Mouse (Mus musculus): Measurements from ENCODE around the gene Mrtfa. TPM values are rescaled to one million over a fixed set of nuclear protein-coding genes. Genes with fewer than 3 reads are reported as not detected.

Gene Mrtfa
- polyA plus RNA-seq, 1 experiment, result 53.7 TPM

GRCm38 (mm10) chr15:81192316-81192715, 1.8 kb upstream of the Mrtfa start:
- Histone ChIP-seq H3K4me3 (replicated peaks; ENCODE audit: control insufficient read depth, low read depth, low read length) (no peak overlapping the region), H3K4me1 (ENCODE audit: control insufficient read depth, insufficient read depth, low read length) (no peaks in the 10 kb centered on the region; the same call in 1 of the 2 replicates), H3K27ac (ENCODE audit: control insufficient read depth, insufficient read depth, low read depth, low read length, poor library complexity) (no peak overlapping the region)
- 85% methylated on average over 5 of the region's 5 CpGs for WGBS
- TF ChIP-seq POLR2A (IDR thresholded peaks at IDR 0.05; ENCODE audit: borderline replicate concordance, control insufficient read depth, low read depth, low read length) (no peak), CTCF (IDR thresholded peaks at IDR 0.05; ENCODE audit: control insufficient read depth, insufficient read depth, low read length) (no peak)

GRCm38 (mm10) chr15:81191303-81191702, 746 bp upstream of the Mrtfa start:
- TF ChIP-seq CTCF (IDR thresholded peaks at IDR 0.05; ENCODE audit: control insufficient read depth, insufficient read depth, low read length) (no peak), POLR2A (IDR thresholded peaks at IDR 0.05; ENCODE audit: borderline replicate concordance, control insufficient read depth, low read depth, low read length) (no peak)
- WGBS, result 26% methylated on average over 9 of the region's 9 CpGs
- H3K27ac ChIP-seq (ENCODE audit: control insufficient read depth, insufficient read depth, low read depth, low read length, poor library complexity), result no peak overlapping the region
- H3K4me1 ChIP-seq (ENCODE audit: control insufficient read depth, insufficient read depth, low read length), result no peaks in the 10 kb centered on the region; the same call in 1 of the 2 replicates
- peak overlapping the region; percentile 88 for H3K4me3 ChIP-seq (replicated peaks; ENCODE audit: control insufficient read depth, low read depth, low read length)

- 1% methylated on average over 46 of the region's 46 CpGs for WGBS
- Histone ChIP-seq H3K4me1 (ENCODE audit: control insufficient read depth, insufficient read depth, low read length) (no peaks in the 10 kb centered on the region; the same call in 1 of the 2 replicates), H3K4me3 (replicated peaks; ENCODE audit: control insufficient read depth, low read depth, low read length) (peak overlapping the region; percentile 88), H3K27ac (ENCODE audit: control insufficient read depth, insufficient read depth, low read depth, low read length, poor library complexity) (no peak overlapping the region; the same call in 1 of the 2 replicates)
- TF ChIP-seq CTCF (IDR thresholded peaks at IDR 0.05; ENCODE audit: control insufficient read depth, insufficient read depth, low read length) (no peak), POLR2A (IDR thresholded peaks at IDR 0.05; ENCODE audit: borderline replicate concordance, control insufficient read depth, low read depth, low read length) (no peak)
Observed at GRCm38 (mm10) chr15:81190011-81190629, 437 bp downstream of the Mrtfa start.

- Histone ChIP-seq H3K4me1 (ENCODE audit: control insufficient read depth, insufficient read depth, low read length) (no peaks in the 10 kb centered on the region), H3K27ac (ENCODE audit: control insufficient read depth, insufficient read depth, low read depth, low read length, poor library complexity) (no peak overlapping the region), H3K4me3 (replicated peaks; ENCODE audit: control insufficient read depth, low read depth, low read length) (no peak overlapping the region)
- TF ChIP-seq POLR2A (IDR thresholded peaks at IDR 0.05; ENCODE audit: borderline replicate concordance, control insufficient read depth, low read depth, low read length) (no peak), CTCF (IDR thresholded peaks at IDR 0.05; ENCODE audit: control insufficient read depth, insufficient read depth, low read length) (no peak)
- WGBS, result 91% methylated on average over 2 of the region's 2 CpGs
Observed at GRCm38 (mm10) chr15:81189061-81189460, 1.5 kb downstream of the Mrtfa start.

- H3K4me3 ChIP-seq (replicated peaks; ENCODE audit: control insufficient read depth, low read depth, low read length), result no peak overlapping the region
- WGBS, result 56% methylated on average over 1 of the region's 1 CpGs
- TF ChIP-seq CTCF (IDR thresholded peaks at IDR 0.05; ENCODE audit: control insufficient read depth, insufficient read depth, low read length), result no peak
- TF ChIP-seq POLR2A (IDR thresholded peaks at IDR 0.05; ENCODE audit: borderline replicate concordance, control insufficient read depth, low read depth, low read length), result no peak
- H3K4me1 ChIP-seq (ENCODE audit: control insufficient read depth, insufficient read depth, low read length), result no peaks in the 10 kb centered on the region
- H3K27ac ChIP-seq (ENCODE audit: control insufficient read depth, insufficient read depth, low read depth, low read length, poor library complexity), result no peak overlapping the region
Observed at GRCm38 (mm10) chr15:81184913-81185312, 5.6 kb downstream of the Mrtfa start.

GRCm38 (mm10) chr15:81181233-81181632, 9.3 kb downstream of the Mrtfa start:
- WGBS, result 51% methylated on average over 2 of the region's 2 CpGs
- H3K4me1 ChIP-seq (ENCODE audit: control insufficient read depth, insufficient read depth, low read length), result no peaks in the 10 kb centered on the region
- no peak overlapping the region for H3K27ac ChIP-seq (ENCODE audit: control insufficient read depth, insufficient read depth, low read depth, low read length, poor library complexity)
- H3K4me3 ChIP-seq (replicated peaks; ENCODE audit: control insufficient read depth, low read depth, low read length), result no peak overlapping the region
- TF ChIP-seq CTCF (IDR thresholded peaks at IDR 0.05; ENCODE audit: control insufficient read depth, insufficient read depth, low read length) (no peak), POLR2A (IDR thresholded peaks at IDR 0.05; ENCODE audit: borderline replicate concordance, control insufficient read depth, low read depth, low read length) (no peak)

- H3K4me3 ChIP-seq (replicated peaks; ENCODE audit: control insufficient read depth, low read depth, low read length), result no peak overlapping the region
- no peak for TF ChIP-seq POLR2A (IDR thresholded peaks at IDR 0.05; ENCODE audit: borderline replicate concordance, control insufficient read depth, low read depth, low read length)
- no peak for TF ChIP-seq CTCF (IDR thresholded peaks at IDR 0.05; ENCODE audit: control insufficient read depth, insufficient read depth, low read length)
- H3K27ac ChIP-seq (ENCODE audit: control insufficient read depth, insufficient read depth, low read depth, low read length, poor library complexity), result no peak overlapping the region
- WGBS, result 71% methylated on average over 2 of the region's 2 CpGs
- H3K4me1 ChIP-seq (ENCODE audit: control insufficient read depth, insufficient read depth, low read length), result no peaks in the 10 kb centered on the region
Observed at GRCm38 (mm10) chr15:81179523-81179922, 11.0 kb downstream of the Mrtfa start.

GRCm38 (mm10) chr15:81178703-81179102, 11.9 kb downstream of the Mrtfa start:
- TF ChIP-seq POLR2A (IDR thresholded peaks at IDR 0.05; ENCODE audit: borderline replicate concordance, control insufficient read depth, low read depth, low read length) (no peak), CTCF (IDR thresholded peaks at IDR 0.05; ENCODE audit: control insufficient read depth, insufficient read depth, low read length) (no peak)
- WGBS, result 80% methylated on average over 11 of the region's 11 CpGs
- no peak overlapping the region for H3K27ac ChIP-seq (ENCODE audit: control insufficient read depth, insufficient read depth, low read depth, low read length, poor library complexity)
- no peak overlapping the region for H3K4me3 ChIP-seq (replicated peaks; ENCODE audit: control insufficient read depth, low read depth, low read length)
- H3K4me1 ChIP-seq (ENCODE audit: control insufficient read depth, insufficient read depth, low read length), result no peaks in the 10 kb centered on the region

GRCm38 (mm10) chr15:81177860-81178259, 12.7 kb downstream of the Mrtfa start:
- Histone ChIP-seq H3K27ac (ENCODE audit: control insufficient read depth, insufficient read depth, low read depth, low read length, poor library complexity) (no peak overlapping the region), H3K4me1 (ENCODE audit: control insufficient read depth, insufficient read depth, low read length) (no peaks in the 10 kb centered on the region), H3K4me3 (replicated peaks; ENCODE audit: control insufficient read depth, low read depth, low read length) (no peak overlapping the region)
- WGBS, result 86% methylated on average over 7 of the region's 7 CpGs
- no peak for TF ChIP-seq CTCF (IDR thresholded peaks at IDR 0.05; ENCODE audit: control insufficient read depth, insufficient read depth, low read length)
- no peak for TF ChIP-seq POLR2A (IDR thresholded peaks at IDR 0.05; ENCODE audit: borderline replicate concordance, control insufficient read depth, low read depth, low read length)
